Mouse (Mus musculus) intestine, embryonic 15.5 days (tissue): Measurements from ENCODE around the gene Slc22a14. TPM values are rescaled to one million over a fixed set of nuclear protein-coding genes. Genes with fewer than 3 reads are reported as not detected.
"Not testable (repeated sequence)": the region's sequence is repeated elsewhere in the genome, so short reads cannot be mapped to it uniquely, and the experiment has no call there.

ENCODE experiments used
- ATAC-seq: fragments of 200-750 bp; cut with Nextera tagmentation; 2 replicates; pipeline ENCODE4 v1.8.0; 2017; ENCODE audit warnings: moderate TSS enrichment, moderate library complexity
- H3K27ac ChIP-seq: fragments of 300-500 bp; sonication (generic); 2 replicates; pipeline ENCODE4 v1.5.1; 2015; ENCODE audit warnings: mild to moderate bottlenecking, inconsistent platforms
- H3K27me3 ChIP-seq: fragments of 300-500 bp; sonication (generic); replicated peaks from 2 replicates; pipeline ENCODE4 v1.6.1; 2015; ENCODE audit warnings: inconsistent platforms
- H3K36me3 ChIP-seq: fragments of 300-500 bp; sonication (generic); 2 replicates; pipeline ENCODE4 v1.6.1; 2015; ENCODE audit warnings: inconsistent platforms
- H3K4me1 ChIP-seq: fragments of 300-500 bp; sonication (generic); replicated peaks from 2 replicates; pipeline ENCODE4 v1.6.1; 2015; ENCODE audit warnings: inconsistent platforms
- H3K4me2 ChIP-seq: fragments of 300-500 bp; sonication (generic); replicated peaks from 2 replicates; pipeline ENCODE4 v1.6.1; 2015; ENCODE audit warnings: mild to moderate bottlenecking, inconsistent platforms
- H3K4me3 ChIP-seq: fragments of 300-500 bp; sonication (generic); replicated peaks from 2 replicates; pipeline ENCODE4 v1.5.1; 2015; ENCODE audit warnings: inconsistent platforms
- H3K9ac ChIP-seq: fragments of 300-500 bp; sonication (generic); 2 replicates; pipeline ENCODE4 v1.6.1; 2015; ENCODE audit warnings: inconsistent platforms
- H3K9me3 ChIP-seq: fragments of 300-500 bp; sonication (generic); 2 replicates; pipeline ENCODE4 v1.6.1; 2016; ENCODE audit warnings: inconsistent platforms
- WGBS: fragments of 180-500 bp; shearing (Covaris S2); methylation state at CpG from one replicate; pipeline ENCODE4 v1.1.7; 2015; 5-methylcytosine and 5-hydroxymethylcytosine counted together
- polyA plus RNA-seq: library from polyadenylated mRNA; unstranded; fragments of >200 nt; fragmentation: Nextera tagmentation; extraction: Ambion mirVana; gene quantifications from 2 replicates; pipeline ENCODE4 v1.2.1, GENCODE M21; 2015

Gene Slc22a14
- polyA plus RNA-seq, 1 experiment from 2014 or later, result 0.06 TPM

GRCm38 (mm10) chr9:119268120-119268519 is 97.2 kb downstream of the Slc22a14 start:
- no peak for ATAC-seq
- no peak overlapping the region for H3K9ac ChIP-seq
- 80% methylated on average over 6 of the region's 6 CpGs for WGBS
- no peaks in the 10 kb centered on the region for H3K4me1 ChIP-seq
- no peak overlapping the region for H3K4me2 ChIP-seq
- H3K27ac ChIP-seq, result no peak overlapping the region
- H3K36me3 ChIP-seq, result peaks cover 15% of the 10 kb centered on the region; the same call in 1 of the 2 replicates
- no peaks in the 10 kb centered on the region for H3K9me3 ChIP-seq
- H3K27me3 ChIP-seq, result no peaks in the 10 kb centered on the region
- no peak overlapping the region for H3K4me3 ChIP-seq

- ATAC-seq, H3K27ac ChIP-seq, H3K9me3 ChIP-seq, H3K4me2 ChIP-seq, H3K27me3 ChIP-seq, H3K9ac ChIP-seq, H3K4me3 ChIP-seq, H3K4me1 ChIP-seq: not testable (repeated sequence)
- WGBS, result 90% methylated on average over 5 of the region's 5 CpGs
- peaks cover 16% of the 10 kb centered on the region; the same call in 1 of the 2 replicates for H3K36me3 ChIP-seq
Observed at GRCm38 (mm10) chr9:119266121-119266395, 99.3 kb downstream of the Slc22a14 start.

- 63% methylated on average over 1 of the region's 1 CpGs for WGBS
- not testable (repeated sequence) for H3K9ac ChIP-seq, H3K27ac ChIP-seq, H3K4me2 ChIP-seq, H3K4me3 ChIP-seq, H3K4me1 ChIP-seq, H3K9me3 ChIP-seq, ATAC-seq, H3K27me3 ChIP-seq
- peaks cover 19% of the 10 kb centered on the region; the same call in 1 of the 2 replicates for H3K36me3 ChIP-seq
Observed at GRCm38 (mm10) chr9:119265373-119266120, 99.8 kb downstream of the Slc22a14 start.

GRCm38 (mm10) chr9:119263067-119263466 is 102.3 kb downstream of the Slc22a14 start:
- H3K36me3 ChIP-seq, result peaks cover 11% of the 10 kb centered on the region; the same call in 1 of the 2 replicates
- H3K27me3 ChIP-seq, result no peaks in the 10 kb centered on the region
- no peak overlapping the region for H3K27ac ChIP-seq
- H3K4me1 ChIP-seq, result no peaks in the 10 kb centered on the region
- 86% methylated on average over 4 of the region's 4 CpGs for WGBS
- no peak overlapping the region for H3K4me2 ChIP-seq
- H3K9ac ChIP-seq, result no peak overlapping the region
- H3K4me3 ChIP-seq, result no peak overlapping the region
- no peak for ATAC-seq
- H3K9me3 ChIP-seq, result no peaks in the 10 kb centered on the region

- WGBS, result 96% methylated on average over 2 of the region's 2 CpGs
- Histone ChIP-seq H3K9ac (no peak overlapping the region), H3K27ac (no peak overlapping the region), H3K4me2 (no peak overlapping the region), H3K36me3 (peaks cover 15% of the 10 kb centered on the region), H3K4me3 (no peak overlapping the region), H3K4me1 (no peaks in the 10 kb centered on the region), H3K27me3 (no peaks in the 10 kb centered on the region), H3K9me3 (no peaks in the 10 kb centered on the region)
- ATAC-seq, result no peak
Observed at GRCm38 (mm10) chr9:119260825-119261224, 104.5 kb downstream of the Slc22a14 start.

GRCm38 (mm10) chr9:119258785-119259184 is 106.6 kb downstream of the Slc22a14 start:
- Histone ChIP-seq H3K4me2 (no peak overlapping the region), H3K4me3 (no peak overlapping the region), H3K36me3 (peaks cover 12% of the 10 kb centered on the region), H3K27me3 (no peaks in the 10 kb centered on the region), H3K27ac (no peak overlapping the region), H3K9ac (no peak overlapping the region), H3K9me3 (no peaks in the 10 kb centered on the region), H3K4me1 (no peaks in the 10 kb centered on the region)
- WGBS, result 94% methylated on average over 2 of the region's 2 CpGs
- ATAC-seq, result no peak

- Histone ChIP-seq H3K27me3 (no peaks in the 10 kb centered on the region), H3K4me3 (no peak overlapping the region), H3K9me3 (no peaks in the 10 kb centered on the region), H3K4me2 (no peak overlapping the region), H3K27ac (no peak overlapping the region), H3K9ac (no peak overlapping the region), H3K36me3 (peaks cover 8% of the 10 kb centered on the region; the same call in 1 of the 2 replicates), H3K4me1 (no peaks in the 10 kb centered on the region)
- no peak for ATAC-seq
- 77% methylated on average over 5 of the region's 5 CpGs for WGBS
Observed at GRCm38 (mm10) chr9:119258128-119258527, 107.2 kb downstream of the Slc22a14 start.

- Histone ChIP-seq H3K4me1 (no peaks in the 10 kb centered on the region), H3K4me2 (no peak overlapping the region), H3K27me3 (no peaks in the 10 kb centered on the region), H3K9me3 (no peaks in the 10 kb centered on the region), H3K4me3 (no peak overlapping the region), H3K36me3 (peaks cover 10% of the 10 kb centered on the region; the same call in 1 of the 2 replicates), H3K27ac (no peak overlapping the region), H3K9ac (no peak overlapping the region)
- 96% methylated on average over 12 of the region's 12 CpGs for WGBS
- no peak for ATAC-seq
Observed at GRCm38 (mm10) chr9:119256161-119256560, 109.2 kb downstream of the Slc22a14 start.

GRCm38 (mm10) chr9:119255096-119255495 is 110.3 kb downstream of the Slc22a14 start:
- Histone ChIP-seq H3K4me3 (no peak overlapping the region), H3K4me2 (no peak overlapping the region), H3K9me3 (no peaks in the 10 kb centered on the region), H3K9ac (no peak overlapping the region), H3K27me3 (no peaks in the 10 kb centered on the region), H3K27ac (no peak overlapping the region), H3K36me3 (peaks cover 6% of the 10 kb centered on the region; the same call in 1 of the 2 replicates), H3K4me1 (no peaks in the 10 kb centered on the region)
- WGBS, result 96% methylated on average over 1 of the region's 1 CpGs
- no peak for ATAC-seq

GRCm38 (mm10) chr9:119254187-119254586 is 111.2 kb downstream of the Slc22a14 start:
- Histone ChIP-seq H3K4me3 (no peak overlapping the region), H3K36me3 (peaks cover 11% of the 10 kb centered on the region), H3K27me3 (no peaks in the 10 kb centered on the region), H3K4me2 (no peak overlapping the region), H3K27ac (no peak overlapping the region), H3K9me3 (no peaks in the 10 kb centered on the region), H3K9ac (no peak overlapping the region), H3K4me1 (no peaks in the 10 kb centered on the region)
- 88% methylated on average over 2 of the region's 2 CpGs for WGBS
- ATAC-seq, result no peak

- WGBS, result 68% methylated on average over 5 of the region's 5 CpGs
- H3K4me3 ChIP-seq, result no peak overlapping the region
- H3K27me3 ChIP-seq, result no peaks in the 10 kb centered on the region
- H3K4me1 ChIP-seq, result no peaks in the 10 kb centered on the region
- H3K27ac ChIP-seq, result no peak overlapping the region
- peaks cover 12% of the 10 kb centered on the region for H3K36me3 ChIP-seq
- no peak for ATAC-seq
- H3K9ac ChIP-seq, result no peak overlapping the region
- no peaks in the 10 kb centered on the region for H3K9me3 ChIP-seq
- H3K4me2 ChIP-seq, result no peak overlapping the region
Observed at GRCm38 (mm10) chr9:119247996-119248395, 117.4 kb downstream of the Slc22a14 start.

- H3K27me3 ChIP-seq, result no peaks in the 10 kb centered on the region
- H3K36me3 ChIP-seq, result peaks cover 12% of the 10 kb centered on the region
- ATAC-seq, result no peak
- H3K4me3 ChIP-seq, result no peak overlapping the region
- H3K4me1 ChIP-seq, result no peaks in the 10 kb centered on the region
- WGBS, result 94% methylated on average over 5 of the region's 5 CpGs
- no peak overlapping the region for H3K4me2 ChIP-seq
- H3K27ac ChIP-seq, result no peak overlapping the region
- H3K9me3 ChIP-seq, result no peaks in the 10 kb centered on the region
- no peak overlapping the region for H3K9ac ChIP-seq
Observed at GRCm38 (mm10) chr9:119246826-119247225, 118.5 kb downstream of the Slc22a14 start.

- H3K27me3 ChIP-seq, result no peaks in the 10 kb centered on the region
- WGBS, result 75% methylated on average over 3 of the region's 3 CpGs
- peak; percentile 81 for ATAC-seq
- H3K36me3 ChIP-seq, result peaks cover 4% of the 10 kb centered on the region; the same call in 1 of the 2 replicates
- no peak overlapping the region for H3K4me2 ChIP-seq
- no peak overlapping the region for H3K4me3 ChIP-seq
- H3K4me1 ChIP-seq, result no peaks in the 10 kb centered on the region
- H3K27ac ChIP-seq, result 0 out of 2 replicates have a peak overlapping the region, but pooled peaks have one; percentile 32
- H3K9ac ChIP-seq, result no peak overlapping the region
- H3K9me3 ChIP-seq, result no peaks in the 10 kb centered on the region
Observed at GRCm38 (mm10) chr9:119243981-119244380, 121.4 kb downstream of the Slc22a14 start.
